Mouse (Mus musculus): ENCODE results near the gene Azin2. TPM values are rescaled to one million over a fixed set of nuclear protein-coding genes. Genes with fewer than 3 reads are reported as not detected.

Azin2 gene
- polyA plus RNA-seq, 1 experiment from 2014 or later: 17.5 TPM

DNA sequence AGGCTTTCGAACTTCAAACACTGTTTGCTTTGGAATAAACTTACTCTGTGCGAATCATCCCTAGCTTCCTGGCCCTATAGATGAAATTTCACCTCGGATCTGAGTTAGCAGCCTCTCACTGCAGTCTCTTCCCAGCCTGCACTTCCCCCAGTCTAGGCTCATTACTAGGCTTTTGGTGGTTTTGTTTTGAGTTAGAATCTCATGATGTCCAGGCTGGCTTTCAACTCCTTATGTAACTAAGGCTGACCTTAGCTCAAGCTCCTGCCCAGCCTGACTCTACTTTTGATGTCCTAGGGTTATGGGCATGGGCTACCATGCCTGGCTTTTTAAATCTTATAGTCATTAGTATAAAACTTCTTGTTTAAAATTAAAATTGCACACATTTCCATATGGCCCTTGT is 22.4 kb upstream of the Azin2 start:
- no peaks in the 10 kb centered on the region for H3K27me3 ChIP-seq (replicated peaks; ENCODE audit: control insufficient read depth, insufficient read depth, low read length)
- DNase-seq (ENCODE audit: low spot score): no peak
- no peak overlapping the region for H3K27ac ChIP-seq (ENCODE audit: low read depth)
- no peak overlapping the region for H3K9ac ChIP-seq (ENCODE audit: low read length)
- no peaks in the 10 kb centered on the region for H3K9me3 ChIP-seq (ENCODE audit: control insufficient read depth, low read length)
- H3K4me2 ChIP-seq (ENCODE audit: low read length): no peak overlapping the region
- no peak for ATAC-seq (replicated peaks; ENCODE audit: low FRiP score, low TSS enrichment, low read depth)
- WGBS: 53% methylated on average over 3 of the region's 3 CpGs
- no peaks in the 10 kb centered on the region for H3K4me1 ChIP-seq (replicated peaks; ENCODE audit: control insufficient read depth, insufficient read depth, low read length)
- H3K4me3 ChIP-seq (ENCODE audit: low read depth, low read length): no peak overlapping the region
- H3K36me3 ChIP-seq (ENCODE audit: control insufficient read depth, insufficient read depth, low read length): no peaks in the 10 kb centered on the region

DNA sequence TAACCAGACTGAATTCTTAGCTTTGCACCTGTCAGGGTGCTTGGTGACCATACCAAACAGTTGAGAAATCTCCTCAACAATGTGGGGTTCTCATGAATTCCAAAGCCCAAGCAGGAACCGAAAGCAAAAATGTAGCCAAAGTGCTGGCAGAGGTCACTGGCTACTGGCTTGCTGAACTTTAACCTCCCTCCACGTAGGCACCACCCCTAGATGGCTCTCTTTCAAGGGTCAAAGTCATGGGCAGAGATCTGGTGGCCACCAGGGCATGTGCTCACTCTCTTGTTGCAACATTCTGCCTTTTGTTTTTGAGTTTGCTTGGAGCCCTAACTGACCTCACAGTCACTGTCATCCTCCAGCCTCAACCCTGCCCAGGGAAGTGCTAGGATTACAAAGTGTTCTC is 21.4 kb upstream of the Azin2 start:
- Histone ChIP-seq H3K36me3 (ENCODE audit: control insufficient read depth, insufficient read depth, low read length) (no peaks in the 10 kb centered on the region), H3K4me3 (ENCODE audit: low read depth, low read length) (no peak overlapping the region), H3K4me2 (ENCODE audit: low read length) (no peak overlapping the region), H3K27me3 (replicated peaks; ENCODE audit: control insufficient read depth, insufficient read depth, low read length) (no peaks in the 10 kb centered on the region), H3K9me3 (ENCODE audit: control insufficient read depth, low read length) (no peaks in the 10 kb centered on the region), H3K27ac (ENCODE audit: low read depth) (no peak overlapping the region), H3K9ac (ENCODE audit: low read length) (no peak overlapping the region), H3K4me1 (replicated peaks; ENCODE audit: control insufficient read depth, insufficient read depth, low read length) (no peaks in the 10 kb centered on the region)
- 56% methylated on average over 2 of the region's 2 CpGs for WGBS
- ATAC-seq (replicated peaks; ENCODE audit: low FRiP score, low TSS enrichment, low read depth) (no peak), DNase-seq (ENCODE audit: low spot score) (no peak)

DNA sequence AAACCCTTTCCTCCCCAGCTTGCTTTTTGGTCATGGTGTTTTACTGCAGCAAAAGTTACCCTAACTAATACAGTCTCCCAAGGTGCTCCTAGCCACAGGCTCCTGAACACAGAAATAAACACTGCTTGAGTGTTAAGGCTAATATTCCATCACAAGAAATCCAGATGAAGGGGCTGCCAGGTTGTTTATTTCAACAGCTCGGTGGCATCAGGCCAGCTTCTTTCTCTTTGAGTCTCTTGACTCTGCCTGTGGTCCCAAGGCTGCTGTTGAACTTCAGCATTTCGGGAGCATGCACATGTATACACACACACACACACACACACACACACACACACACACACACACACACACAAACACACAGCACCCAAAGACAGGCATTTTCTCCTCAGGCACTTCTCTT is 20.9 kb upstream of the Azin2 start:
- no peaks in the 10 kb centered on the region for H3K36me3 ChIP-seq (ENCODE audit: control insufficient read depth, insufficient read depth, low read length)
- WGBS: 43% methylated on average over 2 of the region's 2 CpGs
- no peak overlapping the region for H3K27ac ChIP-seq (ENCODE audit: low read depth)
- no peak overlapping the region for H3K9ac ChIP-seq (ENCODE audit: low read length)
- no peak for DNase-seq (ENCODE audit: low spot score)
- no peak overlapping the region for H3K4me3 ChIP-seq (ENCODE audit: low read depth, low read length)
- no peaks in the 10 kb centered on the region for H3K9me3 ChIP-seq (ENCODE audit: control insufficient read depth, low read length)
- no peak for ATAC-seq (replicated peaks; ENCODE audit: low FRiP score, low TSS enrichment, low read depth)
- no peaks in the 10 kb centered on the region for H3K27me3 ChIP-seq (replicated peaks; ENCODE audit: control insufficient read depth, insufficient read depth, low read length)
- H3K4me2 ChIP-seq (ENCODE audit: low read length): no peak overlapping the region
- no peaks in the 10 kb centered on the region for H3K4me1 ChIP-seq (replicated peaks; ENCODE audit: control insufficient read depth, insufficient read depth, low read length)

DNA sequence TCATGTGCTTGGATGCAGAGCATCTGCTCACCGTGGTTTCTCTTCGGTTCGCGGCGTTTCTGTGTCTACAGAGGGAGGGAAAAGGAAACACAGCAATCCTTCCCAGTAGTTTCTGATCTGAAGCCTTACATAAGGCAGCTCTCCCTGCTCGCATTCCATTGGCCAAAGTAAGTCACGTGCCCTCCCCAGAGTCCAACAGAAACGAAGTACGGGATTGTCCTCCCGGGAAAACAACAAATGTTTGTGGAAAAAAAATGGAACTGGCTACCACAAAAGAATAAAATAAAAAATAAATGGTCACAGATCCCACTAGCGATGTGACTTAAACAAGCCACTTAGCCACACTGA is 19.6 kb upstream of the Azin2 start:
- ATAC-seq (replicated peaks; ENCODE audit: low FRiP score, low TSS enrichment, low read depth): no peak
- DNase-seq (ENCODE audit: low spot score): no peak
- H3K36me3 ChIP-seq (ENCODE audit: control insufficient read depth, insufficient read depth, low read length): no peaks in the 10 kb centered on the region
- no peak overlapping the region for H3K4me2 ChIP-seq (ENCODE audit: low read length)
- no peaks in the 10 kb centered on the region for H3K27me3 ChIP-seq (replicated peaks; ENCODE audit: control insufficient read depth, insufficient read depth, low read length)
- H3K27ac ChIP-seq (ENCODE audit: low read depth): no peak overlapping the region
- WGBS: 77% methylated on average over 11 of the region's 11 CpGs
- no peaks in the 10 kb centered on the region for H3K9me3 ChIP-seq (ENCODE audit: control insufficient read depth, low read length)
- no peak overlapping the region for H3K4me3 ChIP-seq (ENCODE audit: low read depth, low read length)
- no peak overlapping the region for H3K9ac ChIP-seq (ENCODE audit: low read length)
- no peaks in the 10 kb centered on the region for H3K4me1 ChIP-seq (replicated peaks; ENCODE audit: control insufficient read depth, insufficient read depth, low read length)

GRCm38 (mm10) chr4:128980890-128981832 is 18.9 kb upstream of the Azin2 start:
- DNase-seq (ENCODE audit: low spot score) (no peak), ATAC-seq (replicated peaks; ENCODE audit: low FRiP score, low TSS enrichment, low read depth) (no peak)
- no peaks in the 10 kb centered on the region for H3K4me1 ChIP-seq (replicated peaks; ENCODE audit: control insufficient read depth, insufficient read depth, low read length)
- H3K27me3 ChIP-seq (replicated peaks; ENCODE audit: control insufficient read depth, insufficient read depth, low read length): no peaks in the 10 kb centered on the region
- no peak overlapping the region for H3K4me2 ChIP-seq (ENCODE audit: low read length)
- WGBS: 77% methylated on average over 12 of the region's 12 CpGs
- H3K9ac ChIP-seq (ENCODE audit: low read length): no peak overlapping the region
- H3K36me3 ChIP-seq (ENCODE audit: control insufficient read depth, insufficient read depth, low read length): no peaks in the 10 kb centered on the region
- H3K4me3 ChIP-seq (ENCODE audit: low read depth, low read length): no peak overlapping the region
- no peak overlapping the region for H3K27ac ChIP-seq (ENCODE audit: low read depth)
- no peaks in the 10 kb centered on the region for H3K9me3 ChIP-seq (ENCODE audit: control insufficient read depth, low read length)

DNA sequence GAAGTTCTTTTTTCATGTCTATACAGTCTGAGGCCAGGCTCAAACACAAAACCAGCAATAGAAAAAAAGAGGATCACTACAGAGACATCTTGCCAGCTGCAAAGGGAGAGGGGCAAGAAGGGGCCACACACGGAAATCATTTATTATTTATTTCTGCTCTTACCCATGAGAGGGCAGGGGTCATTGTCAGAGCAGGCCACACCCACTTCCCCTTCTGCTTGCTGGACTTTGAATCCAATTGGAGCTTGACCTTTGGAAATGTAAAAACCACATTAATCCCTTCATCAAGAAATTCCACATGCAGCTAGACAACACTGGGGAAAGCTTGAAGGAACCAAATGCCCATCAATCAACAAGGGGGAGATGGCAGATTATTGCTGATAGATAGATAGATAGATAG is 16.4 kb upstream of the Azin2 start:
- 19% methylated on average over 1 of the region's 1 CpGs for WGBS
- no peaks in the 10 kb centered on the region for H3K36me3 ChIP-seq (ENCODE audit: control insufficient read depth, insufficient read depth, low read length)
- no peaks in the 10 kb centered on the region for H3K9me3 ChIP-seq (ENCODE audit: control insufficient read depth, low read length)
- H3K4me2 ChIP-seq (ENCODE audit: low read length): no peak overlapping the region
- H3K4me1 ChIP-seq (replicated peaks; ENCODE audit: control insufficient read depth, insufficient read depth, low read length): no peaks in the 10 kb centered on the region
- no peak overlapping the region for H3K9ac ChIP-seq (ENCODE audit: low read length)
- no peaks in the 10 kb centered on the region for H3K27me3 ChIP-seq (replicated peaks; ENCODE audit: control insufficient read depth, insufficient read depth, low read length)
- no peak overlapping the region for H3K4me3 ChIP-seq (ENCODE audit: low read depth, low read length)
- DNase-seq (ENCODE audit: low spot score): no peak
- H3K27ac ChIP-seq (ENCODE audit: low read depth): no peak overlapping the region
- ATAC-seq (replicated peaks; ENCODE audit: low FRiP score, low TSS enrichment, low read depth): no peak

DNA sequence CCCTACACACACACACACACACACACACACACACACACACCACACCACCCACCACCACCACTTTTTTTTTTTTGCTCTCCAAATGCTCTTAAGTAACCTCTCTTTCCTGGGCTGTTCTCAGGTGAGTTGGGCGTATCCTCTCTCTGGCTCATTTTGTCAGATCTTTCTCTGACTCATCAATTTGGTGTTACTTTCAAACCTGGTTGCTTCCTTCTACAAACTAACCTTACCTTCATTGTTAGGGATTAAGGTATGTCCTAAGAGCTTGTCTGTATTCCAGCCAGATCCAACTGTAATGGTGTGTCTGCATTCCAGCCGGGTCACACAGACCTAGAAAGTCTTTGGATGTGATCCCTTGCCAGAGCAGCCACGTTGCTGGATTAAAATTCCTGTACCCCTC is 15.0 kb upstream of the Azin2 start:
- Histone ChIP-seq H3K36me3 (ENCODE audit: control insufficient read depth, insufficient read depth, low read length) (no peaks in the 10 kb centered on the region), H3K4me1 (replicated peaks; ENCODE audit: control insufficient read depth, insufficient read depth, low read length) (no peaks in the 10 kb centered on the region), H3K27ac (ENCODE audit: low read depth) (no peak overlapping the region), H3K9ac (ENCODE audit: low read length) (no peak overlapping the region), H3K4me2 (ENCODE audit: low read length) (no peak overlapping the region), H3K4me3 (ENCODE audit: low read depth, low read length) (no peak overlapping the region), H3K27me3 (replicated peaks; ENCODE audit: control insufficient read depth, insufficient read depth, low read length) (no peaks in the 10 kb centered on the region), H3K9me3 (ENCODE audit: control insufficient read depth, low read length) (no peaks in the 10 kb centered on the region)
- WGBS: 69% methylated on average over 3 of the region's 3 CpGs
- DNase-seq (ENCODE audit: low spot score) (no peak), ATAC-seq (replicated peaks; ENCODE audit: low FRiP score, low TSS enrichment, low read depth) (no peak)

- no peak for ATAC-seq (replicated peaks; ENCODE audit: low FRiP score, low TSS enrichment, low read depth)
- DNase-seq (ENCODE audit: low spot score): no peak
- WGBS: 76% methylated on average over 4 of the region's 4 CpGs
Observed at GRCm38 (mm10) chr4:128976577-128976976, 14.3 kb upstream of the Azin2 start.

DNA sequence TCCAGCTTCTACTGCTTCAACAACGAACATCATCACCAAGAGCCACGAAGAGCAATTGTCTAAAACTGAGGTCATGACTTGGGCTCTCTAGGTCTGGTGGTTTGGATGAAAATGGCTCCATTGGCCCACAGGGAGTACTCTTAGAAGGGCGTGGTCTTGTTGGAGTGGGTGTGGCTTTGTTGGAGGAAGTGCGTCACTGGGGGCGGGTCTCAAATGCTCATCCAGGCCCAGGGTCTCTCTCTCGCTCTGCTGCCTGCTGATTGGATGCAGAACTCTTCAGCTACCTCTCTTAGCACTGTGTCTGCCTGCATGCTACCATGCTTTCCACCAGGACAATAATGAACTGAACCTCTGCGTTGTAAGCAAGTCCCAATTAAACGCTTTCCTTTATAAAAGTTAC is 12.4 kb upstream of the Azin2 start:
- no peak overlapping the region for H3K4me2 ChIP-seq (ENCODE audit: low read length)
- WGBS: 86% methylated on average over 8 of the region's 8 CpGs
- H3K4me3 ChIP-seq (ENCODE audit: low read depth, low read length): no peak overlapping the region
- H3K9ac ChIP-seq (ENCODE audit: low read length): no peak overlapping the region
- no peaks in the 10 kb centered on the region for H3K9me3 ChIP-seq (ENCODE audit: control insufficient read depth, low read length)
- H3K27me3 ChIP-seq (replicated peaks; ENCODE audit: control insufficient read depth, insufficient read depth, low read length): no peaks in the 10 kb centered on the region
- ATAC-seq (replicated peaks; ENCODE audit: low FRiP score, low TSS enrichment, low read depth): no peak
- H3K4me1 ChIP-seq (replicated peaks; ENCODE audit: control insufficient read depth, insufficient read depth, low read length): no peaks in the 10 kb centered on the region
- no peaks in the 10 kb centered on the region for H3K36me3 ChIP-seq (ENCODE audit: control insufficient read depth, insufficient read depth, low read length)
- no peak overlapping the region for H3K27ac ChIP-seq (ENCODE audit: low read depth)
- DNase-seq (ENCODE audit: low spot score): no peak

More at GRCm38 (mm10) chr4:128976577-128976976, 14.3 kb upstream of the Azin2 start:
- Histone ChIP-seq H3K9ac (ENCODE audit: low read length) (no peak overlapping the region), H3K27ac (ENCODE audit: low read depth) (no peak overlapping the region), H3K4me1 (replicated peaks; ENCODE audit: control insufficient read depth, insufficient read depth, low read length) (no peaks in the 10 kb centered on the region), H3K9me3 (ENCODE audit: control insufficient read depth, low read length) (no peaks in the 10 kb centered on the region), H3K36me3 (ENCODE audit: control insufficient read depth, insufficient read depth, low read length) (no peaks in the 10 kb centered on the region), H3K4me2 (ENCODE audit: low read length) (no peak overlapping the region), H3K4me3 (ENCODE audit: low read depth, low read length) (no peak overlapping the region), H3K27me3 (replicated peaks; ENCODE audit: control insufficient read depth, insufficient read depth, low read length) (no peaks in the 10 kb centered on the region)
